Mouse (Mus musculus) heart, postnatal 0 days (tissue): ENCODE measurements around the gene Casz1.

ENCODE experiments used
- CTCF ChIP-seq: IDR thresholded peaks from 2 replicates; pipeline ENCODE4 v1.5.1; 2016; ENCODE audit warnings: antibody characterized with exemption, control low read depth, low read depth
- EP300 ChIP-seq: IDR thresholded peaks from 2 replicates; pipeline ENCODE4 v1.6.1; 2016; ENCODE audit warnings: antibody characterized with exemption, low read depth

DNA sequence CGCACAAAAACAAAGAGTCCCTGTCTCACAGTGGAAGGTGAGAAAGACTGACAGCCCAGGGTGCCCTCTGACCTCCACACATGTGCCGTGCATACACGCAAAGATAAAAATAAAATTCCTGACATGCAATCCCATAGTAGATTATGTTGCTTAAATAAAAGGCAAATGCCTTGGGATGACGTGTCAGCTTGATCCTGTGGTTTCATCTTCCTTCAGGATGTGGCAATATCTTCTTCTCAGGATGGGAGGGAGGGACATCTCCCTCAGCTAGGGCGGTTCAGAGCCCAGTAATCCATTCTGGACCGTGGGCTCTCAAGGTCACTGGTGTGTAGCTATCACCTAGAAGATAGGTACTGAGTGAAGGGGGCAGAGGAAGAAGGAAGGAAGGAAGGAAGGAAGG is 21.3 kb upstream of the Casz1 start:
- TF ChIP-seq CTCF: no peak
- TF ChIP-seq EP300: no peak
